Mouse (Mus musculus): ENCODE results near the gene Jph2.

GRCm38 (mm10) chr2:163364785-163365541 is 32.8 kb downstream of the Jph2 start:
- TF ChIP-seq CTCF (IDR thresholded peaks at IDR 0.05; ENCODE audit: control insufficient read depth, insufficient read depth, insufficient replicate concordance, low read depth, low read length) (no peak), POLR2A (IDR thresholded peaks at IDR 0.05; ENCODE audit: control insufficient read depth, low read depth, low read length) (no peak)
